Mouse (Mus musculus): Measurements from ENCODE around the gene Defa22.
"Not testable (repeated sequence)": the region's sequence is repeated elsewhere in the genome, so short reads cannot be mapped to it uniquely, and the experiment has no call there.

Gene Defa22

DNA sequence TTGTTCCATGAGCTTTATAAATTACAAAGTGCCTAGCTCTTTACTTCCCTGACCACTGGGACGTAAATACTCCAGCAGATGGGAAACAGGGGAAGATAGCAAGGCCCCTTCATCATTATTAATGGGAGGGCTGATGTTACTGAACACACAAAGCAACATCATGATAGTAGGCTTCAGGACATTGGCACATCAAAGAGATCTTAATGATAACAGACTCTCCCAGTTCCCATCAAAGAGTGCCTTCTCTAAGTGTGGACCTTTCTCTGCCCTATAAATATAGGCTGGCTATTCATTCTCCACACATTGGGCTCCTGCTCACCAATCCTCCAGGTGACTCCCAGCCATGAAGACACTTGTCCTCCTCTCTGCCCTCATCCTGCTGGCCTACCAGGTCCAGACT is at the start of gene Defa22:
Gene Defa22, plus strand, starts transcription at position 301 of the 400 bp plus-strand sequence.
- DNase-seq = not testable (repeated sequence)

DNA sequence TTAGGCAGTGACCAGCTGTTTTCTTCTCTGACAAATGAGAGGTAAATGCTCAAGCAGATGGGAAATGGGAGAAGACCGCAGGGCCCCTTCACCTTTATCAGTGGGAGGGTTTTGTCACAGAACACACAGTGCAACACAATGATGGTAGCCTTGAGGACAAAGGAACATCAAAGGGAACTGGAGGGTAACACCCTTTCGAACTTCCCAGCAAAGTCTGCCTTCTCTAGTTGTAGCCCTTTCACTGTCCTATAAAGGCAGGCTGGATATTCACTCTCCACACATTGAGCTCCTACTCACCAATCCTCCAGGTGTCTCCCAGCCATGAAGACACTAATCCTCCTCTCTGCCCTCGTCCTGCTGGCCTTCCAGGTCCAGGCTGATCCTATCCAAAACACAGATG is 27.7 kb upstream of the Defa22 start, which contains the start of gene Defa30:
Gene Defa30, plus strand, starts transcription at position 301 of the 400 bp plus-strand sequence.
- DNase-seq = not testable (repeated sequence)

DNA sequence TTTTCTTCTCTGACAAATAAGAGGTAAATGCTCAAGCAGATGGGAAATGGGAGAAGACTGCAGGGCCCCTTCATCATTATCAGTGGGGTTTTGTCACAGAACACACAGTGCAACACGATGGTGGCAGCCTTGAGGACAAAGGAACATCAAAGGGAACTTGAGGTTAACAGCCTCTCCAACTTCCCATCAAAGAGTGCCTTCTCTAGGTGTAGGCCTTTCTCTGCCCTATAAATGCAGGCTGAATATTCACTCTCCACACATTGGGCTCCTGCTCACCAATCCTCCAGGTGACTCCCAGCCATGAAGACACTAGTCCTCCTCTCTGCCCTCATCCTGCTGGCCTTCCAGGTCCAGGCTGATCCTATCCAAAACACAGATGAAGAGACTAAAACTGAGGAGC is 29.2 kb downstream of the Defa22 start, which contains the start of gene Defa31:
Gene Defa31, plus strand, starts transcription at position 301 of the 400 bp plus-strand sequence.
- DNase-seq = not testable (repeated sequence)

DNA sequence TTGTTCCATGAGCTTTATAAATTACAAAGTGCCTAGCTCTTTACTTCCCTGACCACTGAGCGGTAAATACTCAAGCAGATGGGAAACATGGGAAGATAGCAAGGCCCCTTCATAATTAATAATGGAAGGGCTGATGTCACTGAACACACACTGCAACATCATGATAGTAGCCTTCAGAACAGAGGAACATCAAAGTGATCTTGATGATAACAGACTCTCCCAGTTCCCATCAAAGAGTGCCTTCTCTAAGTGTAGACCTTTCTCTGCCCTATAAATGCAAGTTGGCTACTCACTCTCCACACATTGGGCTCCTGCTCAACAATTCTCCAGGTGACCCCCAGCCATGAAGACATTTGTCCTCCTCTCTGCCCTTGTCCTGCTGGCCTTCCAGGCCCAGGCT is 39.2 kb downstream of the Defa22 start, which contains the start of gene Gm15293:
Gene Gm15293, plus strand, starts transcription at position 301 of the 400 bp plus-strand sequence.
- not testable (repeated sequence) for DNase-seq
